Mouse (Mus musculus): ENCODE data around the gene Asb13. TPM values are rescaled to one million over a fixed set of nuclear protein-coding genes. Genes with fewer than 3 reads are reported as not detected.

Asb13 gene
- polyA plus RNA-seq, 1 experiment from 2014 or later = 10.8 TPM

Other genes with a start within 250 kb of the Asb13 start
- 402 and 410 TPM in 2 replicates for gene Gdi2, start 96.0 kb upstream of the Asb13 start, polyA plus RNA-seq (2015; fragmentation: Nextera tagmentation; extraction: Ambion mirVana)
- gene Fam208b, start 22.9 kb upstream of the Asb13 start, polyA plus RNA-seq (2015; fragmentation: Nextera tagmentation; extraction: Ambion mirVana) = 11.4 and 12.3 TPM in 2 replicates
- gene Calml3, start 170.3 kb downstream of the Asb13 start, polyA plus RNA-seq (2015; fragmentation: Nextera tagmentation; extraction: Ambion mirVana) = 3.8 and 10.9 TPM in 2 replicates
- gene Calm4, start 203.7 kb downstream of the Asb13 start, polyA plus RNA-seq (2015; fragmentation: Nextera tagmentation; extraction: Ambion mirVana) = 0.39 TPM in 1 of 2 replicates, not detected in the other
- gene Calm5, start 220.1 kb downstream of the Asb13 start, polyA plus RNA-seq (2015; fragmentation: Nextera tagmentation; extraction: Ambion mirVana) = not detected in 2 replicates

Data from stomach, embryonic 15.5 days (tissue).